Mouse (Mus musculus) MN1 (cell line): Measurements from ENCODE around the gene Srgap2.
"Not testable (repeated sequence)": the region's sequence is repeated elsewhere in the genome, so short reads cannot be mapped to it uniquely, and the experiment has no call there.

Experiments used
- DNase-seq: peaks from one replicate; pipeline ENCODE4 v3.0.0-alpha.2; 2016; ENCODE audit warnings: low spot score

The Srgap2 gene

DNA sequence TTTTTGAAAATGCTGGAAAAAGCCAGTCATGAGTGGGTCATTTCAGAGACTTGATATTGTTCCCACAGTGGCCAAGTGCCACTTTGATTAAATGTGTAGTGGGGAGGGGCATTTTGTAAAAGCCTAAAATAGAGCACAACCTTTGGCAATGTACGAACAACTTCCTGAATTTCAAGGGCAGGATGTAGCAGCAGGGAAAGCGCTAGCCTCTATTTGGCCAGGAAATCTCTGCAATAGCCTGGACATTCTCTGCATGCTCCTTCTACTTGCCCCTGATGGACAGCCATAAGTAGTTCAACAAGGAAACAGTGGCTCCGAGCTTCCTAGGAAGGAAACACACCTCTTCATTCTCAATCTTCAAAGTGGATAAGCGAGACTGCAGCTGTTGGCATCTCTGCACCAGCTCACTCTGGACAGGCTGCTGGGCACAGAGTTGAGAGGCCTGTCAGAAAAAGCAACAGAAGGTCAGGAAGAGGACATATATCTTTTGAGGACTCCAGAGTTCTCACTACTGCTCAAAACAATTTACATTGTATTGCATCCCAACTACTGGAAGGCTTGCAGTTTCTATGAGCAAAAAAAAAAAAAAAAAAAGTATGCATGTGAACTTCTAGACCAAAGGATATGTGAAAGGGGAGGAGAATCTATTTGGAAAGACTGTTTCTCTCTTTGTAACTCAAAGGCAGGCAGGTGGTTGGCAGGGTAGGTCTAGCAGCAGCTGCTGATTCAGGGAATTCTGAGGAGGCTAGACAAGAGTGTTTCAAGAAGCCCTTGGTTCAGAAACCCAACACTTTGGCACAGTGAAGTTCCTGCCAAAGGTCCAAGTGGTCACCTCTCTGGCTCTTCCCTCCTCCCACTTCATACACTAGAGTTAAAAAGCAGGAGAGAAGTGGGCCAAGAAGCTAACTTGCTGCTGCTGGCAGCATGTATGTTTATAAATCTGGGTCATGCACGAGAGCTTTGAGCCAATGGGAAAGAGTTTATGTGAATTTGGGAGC is 181.4 kb downstream of the Srgap2 start:
- DNase-seq: no peak

DNA sequence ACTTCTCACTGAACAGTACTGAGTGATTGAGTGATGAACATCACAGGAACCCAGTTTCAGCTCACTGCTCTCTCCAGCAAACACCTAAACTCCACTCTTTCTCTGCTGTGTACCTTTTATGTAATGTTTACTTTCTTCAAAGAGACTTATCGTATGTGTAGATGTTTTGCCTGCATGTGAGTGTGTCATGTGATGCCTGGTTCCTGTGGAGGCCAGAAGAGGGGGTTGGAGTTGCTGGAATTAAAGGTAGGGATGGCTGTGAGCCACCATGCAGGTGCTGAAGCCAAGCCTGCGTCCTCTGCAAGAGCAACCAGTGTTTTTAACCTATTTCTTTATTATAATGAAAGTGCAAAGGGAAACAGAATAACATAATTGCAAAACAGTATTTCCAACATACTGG is 182.5 kb downstream of the Srgap2 start:
- DNase-seq: no peak

DNA sequence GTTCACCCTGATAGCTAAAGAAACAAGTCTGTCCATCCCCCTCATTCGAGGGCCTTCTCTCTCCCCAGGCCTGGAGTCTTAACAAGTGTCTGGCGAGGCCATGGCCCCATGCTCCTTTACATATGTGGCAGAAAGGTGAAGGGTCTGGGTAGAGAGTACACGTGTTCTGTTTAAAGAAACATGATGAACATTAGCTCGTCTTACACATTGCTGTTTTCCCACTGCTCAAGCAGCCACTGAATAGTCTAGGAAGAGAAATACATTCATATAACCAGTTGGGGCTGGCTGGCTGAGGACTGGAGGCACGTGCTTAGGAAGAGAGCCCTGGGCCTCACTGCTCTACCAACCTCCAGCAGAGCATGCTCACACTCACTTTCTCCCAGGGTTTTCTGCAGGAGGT is 191.1 kb downstream of the Srgap2 start:
- no peak for DNase-seq

DNA sequence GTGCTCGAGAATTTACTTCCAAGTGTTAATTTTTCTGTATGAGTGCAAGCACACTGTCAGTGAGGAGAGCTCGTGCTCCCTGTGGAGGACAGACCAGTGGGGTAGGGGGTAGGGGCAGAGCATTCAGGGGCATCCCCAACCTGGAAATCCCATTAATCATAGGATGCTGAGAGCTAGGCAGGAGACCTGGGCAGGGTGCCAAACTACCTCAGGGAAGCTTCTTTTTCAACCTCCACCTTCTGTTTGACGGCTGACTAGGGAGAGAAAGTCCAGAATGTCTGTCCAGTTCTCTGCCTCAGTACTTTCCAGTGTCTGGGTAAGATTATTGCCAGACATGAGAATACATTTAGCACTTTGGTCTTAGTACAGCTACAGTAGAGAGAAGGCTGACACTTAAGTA is 191.5 kb downstream of the Srgap2 start:
- peak; percentile 39 for DNase-seq

DNA sequence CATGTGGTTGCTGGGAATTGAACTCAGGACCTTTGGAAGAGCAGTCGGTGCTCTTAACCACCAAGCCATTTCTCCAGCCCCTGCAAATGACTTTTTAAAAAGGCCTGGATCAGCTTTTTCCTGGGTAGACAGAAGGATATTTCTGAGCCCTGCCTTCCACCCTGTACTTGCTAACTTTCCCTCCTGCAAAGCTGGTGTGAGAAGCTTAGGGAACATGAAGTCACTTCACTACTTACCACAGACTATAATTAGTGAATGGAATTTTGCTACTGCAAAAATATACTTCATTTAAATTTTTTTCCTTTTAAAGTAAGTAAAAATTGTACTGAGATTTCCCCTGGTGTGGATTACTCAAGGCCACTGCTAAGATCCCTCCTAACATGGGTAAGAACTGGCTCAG is 196.0 kb downstream of the Srgap2 start:
- no peak for DNase-seq

DNA sequence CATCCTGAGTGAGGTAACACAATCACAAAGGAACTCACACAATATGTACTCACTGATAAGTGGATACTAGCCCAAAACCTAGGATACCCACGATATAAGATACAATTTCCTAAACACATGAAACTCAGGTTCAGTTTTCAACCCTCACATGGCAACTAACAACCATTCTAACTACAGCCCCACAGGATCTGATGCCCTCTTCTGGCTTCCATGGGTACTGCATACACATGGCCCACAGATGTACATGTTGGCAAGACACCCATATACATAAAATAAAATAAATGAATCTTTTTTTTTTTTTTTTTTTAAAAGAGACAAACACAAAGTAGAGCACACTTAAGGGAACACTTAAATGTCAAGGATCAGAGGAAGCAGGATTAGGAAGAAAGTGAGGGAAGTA is 198.1 kb downstream of the Srgap2 start:
- DNase-seq: not testable (repeated sequence)

DNA sequence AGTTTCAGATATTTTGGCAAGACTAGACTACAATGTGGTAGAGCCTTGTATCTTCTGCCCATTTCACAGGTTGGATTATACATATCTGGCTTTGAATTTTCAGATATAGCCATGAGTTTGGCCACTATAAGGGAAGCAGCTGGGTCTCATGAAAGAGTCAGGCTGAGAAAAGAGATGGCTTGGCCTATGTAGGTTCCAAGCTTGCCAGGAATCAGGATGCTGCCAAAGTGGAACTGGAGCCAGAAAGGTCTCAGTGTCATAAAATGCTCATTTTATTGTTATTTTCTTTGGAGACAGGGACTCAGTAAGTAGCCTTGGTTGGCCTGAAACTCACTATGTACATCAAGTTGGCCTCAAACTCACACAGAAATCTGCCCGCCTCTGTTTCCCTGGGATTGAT is 200.0 kb downstream of the Srgap2 start:
- no peak for DNase-seq

DNA sequence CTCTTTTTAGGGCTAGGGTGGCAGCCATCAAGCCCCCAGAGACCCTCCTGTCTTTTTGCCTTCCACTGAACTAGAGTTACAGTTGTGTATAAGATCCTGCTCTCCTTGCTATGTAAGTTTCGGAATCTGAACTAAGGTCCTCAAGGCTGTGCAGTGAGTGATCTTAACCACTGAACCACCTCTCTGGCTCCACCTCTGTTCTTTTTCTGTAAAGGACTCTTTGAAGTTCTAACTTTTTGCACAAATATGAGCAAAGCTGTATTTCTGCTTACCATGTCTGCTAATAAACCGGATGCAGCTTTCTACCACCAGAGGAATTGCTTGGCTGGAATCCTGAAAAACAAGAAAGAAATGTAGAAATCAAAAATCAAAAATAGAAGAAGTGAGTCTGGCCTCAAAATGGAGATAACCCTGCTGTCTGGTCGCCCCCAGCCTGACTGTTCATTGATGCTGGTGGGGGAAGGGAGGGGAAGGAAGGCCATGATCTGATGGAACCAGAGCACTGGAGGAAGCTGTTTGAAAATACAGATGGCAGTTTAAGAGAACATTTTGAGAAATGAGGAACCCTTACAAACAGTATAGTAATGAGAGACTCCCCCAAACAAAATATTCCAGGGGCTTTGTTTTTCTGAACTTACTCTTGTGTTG is 202.2 kb downstream of the Srgap2 start:
- no peak for DNase-seq

DNA sequence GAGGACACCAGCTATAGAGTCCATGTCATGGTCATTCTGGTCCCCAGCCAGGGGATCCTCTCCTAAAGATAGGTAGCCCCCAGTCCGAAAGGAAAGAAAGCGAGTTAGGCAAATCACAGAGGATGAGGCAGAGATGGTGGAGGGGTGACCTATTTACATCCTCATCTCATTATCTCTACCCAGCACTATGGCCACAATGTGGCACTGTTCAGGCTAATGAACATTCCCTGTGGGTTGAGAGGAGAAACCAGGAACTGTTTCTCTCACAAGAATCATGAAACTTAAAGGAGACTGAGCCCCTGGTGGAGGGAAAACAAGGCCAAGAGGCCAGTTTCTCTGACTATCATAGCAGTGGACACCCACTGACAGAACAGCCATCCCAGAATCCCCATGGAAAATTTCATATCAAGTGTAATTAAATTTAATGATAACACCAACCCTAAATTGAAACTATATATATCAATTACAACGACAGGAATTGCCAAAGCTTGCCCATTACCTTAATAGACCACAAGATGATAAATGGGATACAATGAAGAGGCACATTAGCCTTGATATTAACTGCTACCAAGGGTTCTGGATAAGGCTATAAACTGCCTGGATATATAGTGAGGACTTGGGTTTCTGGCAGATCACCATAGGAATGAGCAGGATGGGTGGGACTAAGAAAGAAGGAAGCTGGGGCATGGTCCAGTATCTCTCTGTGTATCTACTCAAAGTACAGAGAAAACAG is 207.4 kb downstream of the Srgap2 start:
- DNase-seq: peak; percentile 62

DNA sequence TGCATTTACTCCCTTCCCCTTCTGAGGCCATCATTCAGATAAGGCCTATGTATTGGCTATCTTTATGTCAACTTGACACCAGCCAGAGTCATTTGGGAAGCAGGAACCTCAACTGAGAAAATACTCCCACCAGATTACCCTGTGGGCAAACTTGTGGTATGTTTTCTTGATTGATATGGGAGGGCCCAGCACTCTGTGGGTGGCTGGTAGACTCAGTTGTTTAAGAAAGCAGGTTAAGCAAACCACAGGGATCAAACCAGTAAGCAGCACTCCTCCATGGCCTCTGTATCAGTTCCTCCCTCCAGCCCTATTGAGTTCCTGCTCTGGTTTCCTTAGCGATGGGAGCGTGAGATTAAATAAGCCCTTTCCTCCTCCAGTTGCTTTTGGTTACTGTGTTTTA is 208.8 kb downstream of the Srgap2 start:
- DNase-seq: no peak

DNA sequence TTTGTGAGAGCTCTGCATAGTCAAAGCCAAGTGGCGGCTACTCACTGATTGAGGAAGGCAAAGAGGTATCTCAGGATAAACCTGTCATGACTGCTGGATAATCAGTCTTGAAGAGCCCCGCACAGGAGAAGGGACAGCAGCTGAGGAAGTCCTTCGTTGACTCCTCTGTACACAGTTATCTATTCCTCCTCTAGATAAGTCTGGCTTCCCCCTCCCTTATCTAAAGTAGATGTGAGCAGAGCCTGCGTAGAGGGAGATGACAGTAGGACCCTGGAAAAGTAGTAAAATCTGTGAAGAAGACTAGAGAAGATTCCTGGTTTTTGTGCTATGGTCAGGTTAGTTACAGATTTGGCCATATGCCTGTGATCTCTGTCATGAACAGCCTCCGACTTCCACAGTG is 209.5 kb downstream of the Srgap2 start:
- DNase-seq: no peak

DNA sequence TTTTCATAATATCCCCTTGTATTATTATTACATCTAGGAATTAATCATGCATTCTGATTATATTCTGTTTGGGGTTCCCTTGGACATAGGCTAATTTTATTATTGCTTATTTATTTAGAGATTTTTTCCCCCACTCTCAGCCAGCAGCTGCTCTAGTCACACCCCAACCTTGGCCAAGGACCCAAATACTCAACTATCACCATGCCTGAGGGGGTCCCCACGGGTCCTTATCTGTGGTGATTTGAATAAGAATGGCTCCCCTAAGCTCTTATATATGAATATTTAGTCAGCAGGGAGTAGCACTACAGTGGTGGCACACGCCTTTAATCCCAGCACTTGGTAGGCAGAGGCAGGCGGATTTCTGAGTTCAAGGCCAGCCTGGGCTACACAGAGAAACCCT is 215.9 kb downstream of the Srgap2 start:
- no peak for DNase-seq

DNA sequence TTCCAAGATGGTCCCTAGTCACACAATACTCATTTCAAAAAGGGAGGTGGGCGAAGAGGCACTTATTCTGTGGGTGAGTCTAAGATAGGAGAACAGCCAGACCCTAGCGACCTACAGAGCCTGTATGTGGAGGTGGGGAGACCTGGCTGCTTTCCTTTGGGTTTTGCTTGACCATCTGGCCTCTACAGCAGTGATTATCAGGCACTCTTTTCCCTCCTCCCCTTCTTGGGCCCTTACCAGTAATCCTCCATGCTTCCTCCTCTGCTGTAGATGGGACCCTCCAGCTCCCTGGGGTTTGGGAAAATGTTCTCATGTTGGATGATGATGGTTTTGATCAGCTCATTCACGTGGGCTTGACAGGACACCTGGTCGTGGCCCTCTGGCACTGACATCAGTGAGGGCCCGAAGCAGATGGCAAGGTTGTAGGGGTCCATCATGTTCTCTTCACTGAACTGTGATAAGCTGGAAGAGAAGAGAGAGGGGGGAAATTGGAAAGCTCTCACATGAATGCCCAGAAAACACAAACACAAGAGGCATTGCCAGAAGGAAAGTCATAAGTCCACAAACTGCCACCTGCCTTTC is 216.8 kb downstream of the Srgap2 start:
- no peak for DNase-seq

DNA sequence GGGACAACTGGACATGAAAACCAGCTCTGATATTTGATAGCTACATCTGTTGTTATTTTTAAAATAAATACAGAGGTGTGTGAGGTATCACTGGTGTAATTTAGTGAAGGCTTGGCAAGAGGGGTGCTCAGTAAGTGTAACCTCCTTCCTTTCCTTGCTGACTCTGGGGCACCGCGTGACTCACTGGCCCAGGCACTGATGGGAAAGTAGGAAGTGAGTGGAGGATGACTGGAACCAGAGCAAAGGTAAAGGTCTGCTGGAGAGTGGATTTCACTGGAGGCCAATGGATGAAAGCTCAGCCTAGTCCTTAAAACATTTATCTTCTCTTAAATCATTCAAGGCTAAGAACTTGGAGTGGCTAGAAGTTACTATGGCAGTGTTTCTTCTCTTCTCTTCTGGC is 226.4 kb downstream of the Srgap2 start:
- DNase-seq: no peak

DNA sequence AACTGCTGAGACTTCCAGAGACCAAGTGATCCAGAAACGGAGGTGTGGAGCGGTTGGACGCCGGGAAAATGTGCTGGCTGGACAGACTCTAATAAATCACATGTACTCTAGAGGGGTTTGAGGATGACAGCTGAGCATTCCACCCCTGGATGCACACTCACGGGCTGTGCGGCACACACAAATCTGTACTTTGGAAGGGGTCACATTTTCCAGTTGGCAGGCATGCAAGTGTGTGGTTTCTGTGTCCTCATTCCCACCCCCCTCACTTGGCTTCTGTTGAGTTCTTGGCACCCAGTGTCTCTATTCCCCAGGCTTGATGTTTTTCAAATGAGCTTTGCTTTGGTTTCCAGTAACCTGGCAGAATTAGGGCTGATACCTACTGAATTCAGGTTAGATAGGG is 227.4 kb downstream of the Srgap2 start:
- no peak for DNase-seq

DNA sequence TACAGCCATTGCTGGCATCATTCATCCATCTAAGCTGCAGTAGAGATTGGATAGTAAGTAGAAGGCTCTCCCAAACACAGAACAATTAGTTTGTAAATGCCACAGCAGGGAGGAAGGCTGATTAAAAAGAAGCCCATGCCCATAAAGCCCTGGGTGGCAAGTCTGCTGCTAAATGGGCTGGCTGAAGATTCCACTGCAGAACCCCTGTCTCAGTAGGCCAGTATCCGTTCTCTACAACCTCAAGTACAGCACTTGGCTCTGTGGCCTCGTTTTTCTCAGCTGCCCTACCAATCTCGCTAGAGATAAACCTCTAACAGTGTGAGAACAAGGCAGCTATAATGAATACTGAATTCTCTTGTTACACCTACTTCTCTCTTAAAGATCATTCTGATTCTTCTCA is 227.9 kb downstream of the Srgap2 start:
- no peak for DNase-seq

DNA sequence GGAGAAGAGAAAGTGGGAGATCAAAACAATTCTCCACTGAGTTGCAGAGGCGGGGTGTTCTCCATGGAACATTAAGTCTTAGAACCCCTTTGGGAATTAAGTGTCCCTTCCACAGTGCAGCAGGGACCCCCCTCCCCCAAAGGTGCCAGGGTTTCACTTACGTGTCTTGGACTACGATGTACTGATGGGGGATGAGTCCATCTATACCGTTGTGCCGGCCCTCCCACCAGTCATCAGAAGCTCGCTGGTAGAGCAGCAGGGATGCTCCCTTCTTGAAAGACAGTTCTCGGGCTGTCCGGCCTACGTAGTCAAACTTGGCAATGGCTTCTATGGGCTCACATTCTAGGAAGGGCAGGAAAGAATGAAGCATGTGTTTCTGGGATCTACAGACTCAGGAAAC is 229.0 kb downstream of the Srgap2 start:
- no peak for DNase-seq

DNA sequence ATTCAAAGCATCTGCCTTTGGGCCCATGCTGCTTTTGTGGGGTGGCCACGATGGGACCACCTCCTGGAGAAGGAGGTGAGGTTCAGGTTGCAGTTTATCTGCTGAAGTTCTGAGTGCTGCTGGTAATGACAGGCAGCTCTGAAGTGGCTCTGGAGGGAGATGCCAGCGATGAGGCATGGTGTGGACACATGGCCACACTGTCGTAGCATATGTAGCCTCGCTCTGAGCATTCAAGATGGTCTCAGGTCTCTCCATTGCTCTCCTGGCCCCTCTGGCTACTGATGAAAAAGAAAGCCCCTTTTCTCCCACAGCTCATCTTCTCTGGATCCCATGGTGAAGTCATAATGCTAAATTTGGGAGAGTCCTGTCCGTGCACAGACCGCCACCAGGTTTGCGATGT is 230.4 kb downstream of the Srgap2 start:
- no peak for DNase-seq

DNA sequence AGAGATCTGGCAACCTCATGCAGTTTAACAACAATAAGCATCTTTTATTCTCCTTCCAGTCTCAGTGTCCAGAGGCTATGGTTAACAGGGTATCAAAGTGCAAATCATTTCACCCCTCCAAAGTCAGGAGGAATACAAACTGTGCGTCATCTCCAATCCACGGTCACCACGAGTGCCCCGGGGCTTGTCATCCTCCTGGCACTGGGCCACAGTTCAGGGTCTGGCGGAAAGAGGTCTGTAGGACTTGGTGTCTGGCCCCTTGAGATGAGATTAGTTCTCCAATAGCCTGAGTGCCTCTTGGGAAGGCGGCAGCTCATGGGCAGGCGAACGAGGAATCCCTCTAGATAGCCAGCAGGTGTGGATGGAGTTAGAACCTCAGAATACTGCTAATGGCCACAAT is 232.0 kb downstream of the Srgap2 start:
- DNase-seq: peak; percentile 84

DNA sequence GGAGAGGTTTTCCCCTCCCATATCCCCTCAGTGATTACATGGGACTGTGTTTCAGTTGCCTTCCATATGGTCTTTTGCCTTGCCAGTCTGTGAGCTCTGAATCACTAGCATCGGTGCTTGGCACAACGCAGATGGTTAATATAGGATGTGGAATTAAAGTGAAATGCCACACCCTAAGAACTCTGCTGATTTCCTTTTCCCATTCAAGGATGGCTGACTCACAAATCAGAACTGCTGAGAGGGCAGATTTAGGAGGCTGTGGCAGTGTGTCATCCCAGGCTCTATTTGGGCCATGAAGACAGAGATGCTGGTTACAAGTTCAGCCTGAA is 233.3 kb downstream of the Srgap2 start:
- peak; percentile 25 for DNase-seq

DNA sequence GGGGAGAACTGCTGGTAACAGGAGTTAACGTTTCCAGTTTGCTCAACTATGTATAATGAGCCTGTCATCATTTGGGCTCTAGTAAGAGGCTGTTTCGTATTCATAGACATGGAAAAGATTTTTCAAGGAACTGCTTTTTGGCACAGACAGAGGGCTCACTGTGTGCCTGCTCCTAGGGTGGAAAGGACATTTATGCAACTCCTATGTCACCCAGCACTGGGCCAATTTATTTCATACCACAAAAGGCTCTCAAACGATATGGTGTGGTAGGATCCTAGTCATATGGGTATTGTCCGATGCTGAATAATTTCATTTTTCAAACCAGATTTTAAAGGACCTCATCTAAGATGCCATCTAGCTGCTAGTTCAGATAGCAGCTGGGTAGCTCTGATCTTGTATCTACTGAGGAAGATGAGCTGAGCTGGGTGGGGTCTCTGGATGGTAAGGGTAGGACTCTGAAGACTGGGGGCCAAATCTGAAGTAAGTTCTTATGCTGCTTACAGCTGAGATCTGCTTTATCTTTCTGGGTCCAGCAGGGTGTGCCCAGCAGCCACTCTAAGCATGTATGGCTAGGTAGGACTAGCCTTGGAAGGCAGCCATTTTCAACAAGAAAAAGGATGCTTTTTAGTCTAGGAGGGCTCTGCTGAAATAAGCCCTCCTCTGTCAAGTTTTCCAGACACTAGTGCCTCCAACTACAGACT is 233.8 kb downstream of the Srgap2 start:
- no peak for DNase-seq

DNA sequence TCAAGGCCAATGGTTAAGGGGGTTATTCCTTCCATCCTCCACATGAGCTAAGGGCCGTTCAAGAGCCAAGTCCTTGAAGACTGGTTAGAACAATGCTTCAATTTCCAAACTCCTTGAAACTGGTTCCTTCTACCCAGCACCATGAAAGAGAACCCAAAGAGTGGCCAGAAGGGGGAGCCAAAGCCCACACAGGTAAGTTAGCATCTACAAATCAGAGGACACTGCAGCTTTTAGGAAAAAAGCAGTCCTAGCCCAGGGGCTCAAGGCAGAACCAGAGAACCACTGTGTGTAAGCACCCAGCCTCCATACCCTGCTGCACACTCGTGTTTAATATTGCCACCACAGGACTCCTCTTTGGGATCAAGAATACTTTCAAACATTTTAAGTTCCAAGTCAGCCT is 236.5 kb downstream of the Srgap2 start:
- DNase-seq: peak; percentile 58
